Mouse (Mus musculus): ENCODE data around the gene Ubtd1. TPM values are rescaled to one million over a fixed set of nuclear protein-coding genes. Genes with fewer than 3 reads are reported as not detected.

Ubtd1 gene
- polyA plus RNA-seq, 1 experiment from 2014 or later = 21.3 TPM

DNA sequence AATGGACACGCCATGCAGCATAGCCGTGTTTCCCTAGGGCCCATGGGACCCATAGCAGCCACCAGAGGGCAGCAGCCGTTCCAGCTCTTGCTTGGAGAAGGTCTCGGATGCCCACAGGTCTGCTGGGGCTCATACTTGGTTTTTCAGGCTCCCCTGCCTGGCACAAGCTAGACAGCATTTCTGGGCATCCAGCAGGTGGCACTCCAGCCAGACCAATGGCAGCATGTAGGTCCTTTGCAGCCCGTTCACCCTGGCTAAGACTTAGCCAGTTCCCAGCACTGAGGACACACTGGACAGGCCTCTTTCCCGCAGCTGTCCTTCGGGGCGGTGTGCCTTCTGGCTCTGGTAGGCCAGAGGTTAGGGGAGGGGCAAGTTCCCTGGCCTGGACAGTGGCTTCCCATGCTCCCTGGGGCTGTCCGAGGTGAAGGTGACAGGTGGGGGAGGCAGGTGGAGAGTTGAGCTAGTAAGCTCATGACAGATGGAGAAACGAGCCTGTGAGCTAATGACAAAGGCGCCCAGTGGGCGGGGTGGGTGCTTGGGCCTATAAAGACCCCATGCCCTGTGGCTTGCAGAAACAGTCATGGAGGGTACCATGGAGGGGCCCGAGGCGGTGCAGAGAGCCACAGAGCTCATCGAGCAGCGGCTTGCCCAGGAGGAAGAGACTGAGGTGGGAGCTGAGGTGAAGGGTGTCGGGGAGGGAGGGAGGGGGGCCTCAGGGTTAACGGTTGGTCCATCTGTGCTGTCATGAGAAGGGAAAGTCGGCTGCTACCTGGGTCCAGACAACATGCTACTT lies 54.1 kb downstream of the Ubtd1 start, which contains the start of gene Ankrd2:
Gene Ankrd2, plus strand, starts transcription at position 545 of the 793 bp plus-strand sequence.
- no peaks in the 10 kb centered on the region for H3K36me3 ChIP-seq (ENCODE audit: insufficient read depth, low read length)
- 63% methylated on average over 19 of the region's 19 CpGs for WGBS
- no peaks in the 10 kb centered on the region for H3K9me3 ChIP-seq (ENCODE audit: low read length)
- DNase-seq (ENCODE audit: low spot score) (peak; percentile 96), ATAC-seq (peak; percentile 96)
- H3K4me3 ChIP-seq (ENCODE audit: low read depth, low read length) = no peak within 1 kb of the TSS
- H3K4me2 ChIP-seq (replicated peaks; ENCODE audit: low read depth, low read length) = no peak within 1 kb of the TSS
- no peak for TF ChIP-seq EP300 (IDR thresholded peaks at IDR 0.05)
- peak; percentile 98 for TF ChIP-seq CTCF (IDR thresholded peaks at IDR 0.05)
- no peaks in the 10 kb centered on the region for H3K4me1 ChIP-seq (ENCODE audit: insufficient read depth, low read depth, low read length)
- H3K9ac ChIP-seq (replicated peaks; ENCODE audit: low read depth) = no peak within 1 kb of the TSS
- H3K27me3 ChIP-seq (replicated peaks; ENCODE audit: insufficient read depth, low read length) = no peaks in the 10 kb centered on the region
- H3K27ac ChIP-seq (ENCODE audit: low read length) = no peak within 1 kb of the TSS

DNA sequence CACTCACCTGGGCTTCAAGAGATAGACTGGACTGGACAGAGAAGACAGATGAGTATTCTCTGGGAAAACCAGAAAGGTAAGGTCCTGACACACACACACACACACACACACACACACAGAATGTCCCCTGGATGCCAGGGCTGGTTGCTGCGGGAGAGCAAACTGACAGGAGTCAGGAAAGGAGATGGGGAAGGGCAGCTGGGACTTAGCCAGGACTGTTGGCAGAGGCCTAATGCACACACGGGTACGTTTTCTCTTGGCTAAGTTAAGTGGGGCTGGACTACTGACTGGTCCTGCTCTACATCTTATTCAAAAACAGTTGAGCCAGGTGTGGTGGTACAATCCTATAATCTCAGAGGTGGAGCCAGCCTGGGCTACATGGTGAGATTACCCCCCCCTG lies 54.8 kb downstream of the Ubtd1 start:
- WGBS = 38% methylated on average over 3 of the region's 3 CpGs

DNA sequence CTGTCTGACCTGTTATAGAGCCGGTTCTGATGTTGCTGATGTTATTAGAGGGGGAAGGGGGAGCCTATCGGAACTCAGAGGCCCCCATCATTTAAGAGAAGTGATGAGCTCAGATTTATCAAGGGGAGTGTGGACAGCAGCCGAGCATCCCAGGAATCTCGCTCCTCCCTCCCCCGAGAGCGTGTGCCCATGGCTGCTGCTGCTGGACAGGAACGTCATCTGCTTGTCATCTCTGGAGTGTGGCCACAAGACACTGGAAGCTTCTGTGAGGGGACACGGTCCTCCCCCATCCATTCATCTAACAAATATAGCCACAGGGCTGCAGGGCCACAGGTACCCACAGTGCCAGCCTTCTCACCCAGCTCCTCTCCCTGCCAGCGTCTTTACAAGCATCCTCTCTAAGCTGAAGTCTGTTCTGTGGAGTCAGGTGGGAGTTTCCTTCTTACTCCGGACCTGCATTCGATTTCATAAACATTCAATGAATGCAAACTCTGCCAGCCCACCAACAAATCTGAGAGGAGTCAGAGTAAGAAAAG lies 55.7 kb downstream of the Ubtd1 start:
- Histone ChIP-seq H3K36me3 (ENCODE audit: insufficient read depth, low read length) (no peaks in the 10 kb centered on the region), H3K27me3 (replicated peaks; ENCODE audit: insufficient read depth, low read length) (no peaks in the 10 kb centered on the region), H3K9ac (replicated peaks; ENCODE audit: low read depth) (no peak overlapping the region), H3K9me3 (ENCODE audit: low read length) (no peaks in the 10 kb centered on the region), H3K27ac (ENCODE audit: low read length) (no peak overlapping the region), H3K4me3 (ENCODE audit: low read depth, low read length) (no peak overlapping the region), H3K4me2 (replicated peaks; ENCODE audit: low read depth, low read length) (no peak overlapping the region), H3K4me1 (ENCODE audit: insufficient read depth, low read depth, low read length) (no peaks in the 10 kb centered on the region)
- WGBS = 63% methylated on average over 11 of the region's 11 CpGs
- ATAC-seq (no peak), DNase-seq (ENCODE audit: low spot score) (no peak)
- TF ChIP-seq CTCF (IDR thresholded peaks at IDR 0.05) = no peak

More for the DNA sequence above, 54.8 kb downstream of the Ubtd1 start:
- DNase-seq (ENCODE audit: low spot score) (no peak), ATAC-seq (no peak)
- Histone ChIP-seq H3K36me3 (ENCODE audit: insufficient read depth, low read length) (no peaks in the 10 kb centered on the region), H3K4me2 (replicated peaks; ENCODE audit: low read depth, low read length) (no peak overlapping the region), H3K4me1 (ENCODE audit: insufficient read depth, low read depth, low read length) (no peaks in the 10 kb centered on the region), H3K4me3 (ENCODE audit: low read depth, low read length) (no peak overlapping the region), H3K27ac (ENCODE audit: low read length) (no peak overlapping the region), H3K9ac (replicated peaks; ENCODE audit: low read depth) (no peak overlapping the region), H3K27me3 (replicated peaks; ENCODE audit: insufficient read depth, low read length) (no peaks in the 10 kb centered on the region), H3K9me3 (ENCODE audit: low read length) (no peaks in the 10 kb centered on the region)
- TF ChIP-seq CTCF (IDR thresholded peaks at IDR 0.05) = no peak
- TF ChIP-seq EP300 (IDR thresholded peaks at IDR 0.05) = no peak

DNA sequence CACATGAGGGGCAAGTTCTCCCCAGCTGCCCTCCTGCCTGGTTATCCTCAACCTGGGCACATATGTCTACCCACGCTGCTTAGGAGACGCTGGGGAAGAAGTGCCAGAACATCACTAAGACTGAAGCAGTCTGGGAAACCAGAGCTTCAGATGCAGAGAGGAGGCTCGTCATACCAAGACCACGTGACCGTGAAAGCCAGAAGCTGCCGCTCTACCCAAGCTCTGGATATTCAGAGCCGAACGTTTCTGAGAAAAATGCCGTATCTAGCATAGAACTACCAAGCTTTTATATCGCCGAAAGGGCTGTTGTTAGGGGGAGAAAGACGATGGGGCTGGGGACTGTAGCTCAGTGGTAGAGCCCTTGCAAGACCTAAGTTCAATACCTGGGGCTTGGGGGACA lies 56.7 kb downstream of the Ubtd1 start:
- H3K27me3 ChIP-seq (replicated peaks; ENCODE audit: insufficient read depth, low read length) = no peaks in the 10 kb centered on the region
- no peak overlapping the region for H3K4me2 ChIP-seq (replicated peaks; ENCODE audit: low read depth, low read length)
- no peak for ATAC-seq
- no peaks in the 10 kb centered on the region for H3K9me3 ChIP-seq (ENCODE audit: low read length)
- H3K4me3 ChIP-seq (ENCODE audit: low read depth, low read length) = no peak overlapping the region
- no peaks in the 10 kb centered on the region for H3K36me3 ChIP-seq (ENCODE audit: insufficient read depth, low read length)
- TF ChIP-seq CTCF (IDR thresholded peaks at IDR 0.05) (no peak), EP300 (IDR thresholded peaks at IDR 0.05) (no peak)
- no peaks in the 10 kb centered on the region for H3K4me1 ChIP-seq (ENCODE audit: insufficient read depth, low read depth, low read length)
- no peak for DNase-seq (ENCODE audit: low spot score)
- WGBS = 87% methylated on average over 12 of the region's 12 CpGs
- H3K27ac ChIP-seq (ENCODE audit: low read length) = no peak overlapping the region
- no peak overlapping the region for H3K9ac ChIP-seq (replicated peaks; ENCODE audit: low read depth)

DNA sequence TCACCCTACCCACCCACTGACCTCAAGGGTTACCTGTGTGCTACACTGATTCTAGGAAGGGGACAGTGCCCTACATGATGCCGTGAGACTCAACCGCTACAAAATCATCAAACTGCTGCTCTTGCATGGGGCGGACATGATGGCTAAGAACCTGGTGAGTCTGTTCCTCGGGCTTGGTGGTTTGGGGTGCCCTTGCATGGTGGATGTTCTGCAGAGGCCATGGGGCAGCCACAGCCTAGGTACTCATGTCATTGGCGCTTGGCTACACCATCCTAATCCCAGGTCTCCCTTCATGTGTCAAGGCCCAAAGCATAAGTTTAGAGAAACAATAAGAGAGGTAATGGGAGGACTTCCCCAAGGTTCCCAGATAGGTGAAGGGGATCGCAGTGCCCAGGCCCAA lies 62.4 kb downstream of the Ubtd1 start:
- WGBS = 96% methylated on average over 6 of the region's 6 CpGs
- Histone ChIP-seq H3K27ac (ENCODE audit: low read length) (no peak overlapping the region), H3K27me3 (replicated peaks; ENCODE audit: insufficient read depth, low read length) (no peaks in the 10 kb centered on the region), H3K4me3 (ENCODE audit: low read depth, low read length) (no peak overlapping the region), H3K36me3 (ENCODE audit: insufficient read depth, low read length) (no peaks in the 10 kb centered on the region), H3K9ac (replicated peaks; ENCODE audit: low read depth) (no peak overlapping the region), H3K4me2 (replicated peaks; ENCODE audit: low read depth, low read length) (no peak overlapping the region), H3K9me3 (ENCODE audit: low read length) (no peaks in the 10 kb centered on the region), H3K4me1 (ENCODE audit: insufficient read depth, low read depth, low read length) (peaks cover 9% of the 10 kb centered on the region; the same call in 1 of the 2 replicates)
- no peak for ATAC-seq
- TF ChIP-seq CTCF (IDR thresholded peaks at IDR 0.05) (no peak), EP300 (IDR thresholded peaks at IDR 0.05) (no peak)
- DNase-seq (ENCODE audit: low spot score) = no peak

DNA sequence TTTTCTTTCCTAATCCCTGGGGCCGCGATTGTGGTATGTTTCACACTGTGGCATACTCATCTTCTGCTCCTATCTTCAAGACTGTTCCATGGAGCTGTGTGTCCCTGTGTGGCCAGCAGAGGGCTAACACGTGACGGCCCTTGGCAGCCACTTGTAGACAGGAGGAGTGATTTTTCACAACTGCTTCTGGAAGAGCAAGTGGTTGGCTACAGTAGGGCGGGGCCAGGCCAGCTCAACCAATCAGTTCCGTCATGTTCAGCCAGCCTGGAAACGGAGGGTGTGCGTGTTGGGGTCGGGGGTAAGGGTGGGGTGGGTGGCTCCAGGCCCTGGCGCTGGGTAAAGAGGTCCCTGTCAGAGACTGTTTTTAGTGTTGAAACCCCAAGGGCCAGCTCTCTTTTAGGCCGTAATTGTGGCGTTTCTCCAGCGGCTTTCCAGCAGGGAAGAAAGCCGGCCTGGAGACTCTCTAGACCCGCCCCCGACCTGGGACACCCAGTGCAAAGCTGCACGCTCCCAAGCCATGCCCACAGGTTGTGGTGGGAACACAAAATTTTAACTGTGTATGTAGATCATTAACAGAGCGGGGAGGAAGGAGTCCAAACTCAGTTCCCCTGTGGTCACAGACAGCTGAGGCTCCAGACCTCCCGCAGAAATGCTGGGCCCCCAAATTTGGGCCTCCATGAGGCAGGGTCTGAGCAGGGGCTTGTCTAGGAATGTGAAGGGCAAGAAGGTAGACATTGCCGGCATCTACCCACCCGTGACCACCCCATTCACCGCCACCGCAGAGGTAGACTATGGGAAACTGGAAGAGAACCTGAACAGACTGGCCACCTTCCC lies 63.9 kb downstream of the Ubtd1 start, which contains the start of gene Hoga1:
Gene Hoga1, plus strand, starts transcription at position 342 of the 834 bp plus-strand sequence.
- H3K9me3 ChIP-seq (ENCODE audit: low read length) = no peaks in the 10 kb centered on the region
- 0 out of 2 replicates have a peak within 1 kb of the TSS, but pooled peaks have one; percentile 21 for H3K27ac ChIP-seq (ENCODE audit: low read length)
- H3K27me3 ChIP-seq (replicated peaks; ENCODE audit: insufficient read depth, low read length) = no peaks in the 10 kb centered on the region
- WGBS = 21% methylated on average over 23 of the region's 23 CpGs
- DNase-seq (ENCODE audit: low spot score) = peak; percentile 97
- ATAC-seq = peak; percentile 98
- TF ChIP-seq EP300 (IDR thresholded peaks at IDR 0.05) = no peak
- peak; percentile 95 for TF ChIP-seq CTCF (IDR thresholded peaks at IDR 0.05)
- no peak within 1 kb of the TSS for H3K9ac ChIP-seq (replicated peaks; ENCODE audit: low read depth)
- peaks cover 9% of the 10 kb centered on the region; the same call in 1 of the 2 replicates for H3K4me1 ChIP-seq (ENCODE audit: insufficient read depth, low read depth, low read length)
- H3K4me2 ChIP-seq (replicated peaks; ENCODE audit: low read depth, low read length) = peak within 1 kb of the TSS; percentile 59
- H3K36me3 ChIP-seq (ENCODE audit: insufficient read depth, low read length) = no peaks in the 10 kb centered on the region
- peak within 1 kb of the TSS; percentile 30 for H3K4me3 ChIP-seq (ENCODE audit: low read depth, low read length)
